Mouse (Mus musculus) small intestine, adult 2 months (tissue): ENCODE measurements around the gene Xylt2.

Source experiments
- CTCF ChIP-seq: fragments of 200-500 bp; IDR thresholded peaks from 2 replicates; pipeline ENCODE4 v1.5.1; 2012; ENCODE audit warnings: low read depth, mild to moderate bottlenecking, control low read depth, inconsistent platforms, low read length, moderate library complexity, mixed read lengths; ENCODE audit not compliant: insufficient replicate concordance, insufficient read length; ENCODE audit errors: extremely low read depth
- POLR2A ChIP-seq: fragments of 200-500 bp; IDR thresholded peaks from 2 replicates; pipeline ENCODE4 v1.6.1; 2012; ENCODE audit warnings: low read depth, mild to moderate bottlenecking, control low read depth, inconsistent platforms, low read length, moderate library complexity

- TF ChIP-seq POLR2A, result no peak
- no peak for TF ChIP-seq CTCF
Observed at GRCm38 (mm10) chr11:94630199-94631011, 46.9 kb downstream of the Xylt2 start.
